Mouse (Mus musculus) brain, embryonic 18.5 days (tissue): Measurements from ENCODE around the gene Hoxa11.

Experiments
- DNase-seq: peaks from one replicate; pipeline ENCODE4 v3.0.0-alpha.2; 2012; ENCODE audit warnings: low read depth, low spot score

The Hoxa11 gene

DNA sequence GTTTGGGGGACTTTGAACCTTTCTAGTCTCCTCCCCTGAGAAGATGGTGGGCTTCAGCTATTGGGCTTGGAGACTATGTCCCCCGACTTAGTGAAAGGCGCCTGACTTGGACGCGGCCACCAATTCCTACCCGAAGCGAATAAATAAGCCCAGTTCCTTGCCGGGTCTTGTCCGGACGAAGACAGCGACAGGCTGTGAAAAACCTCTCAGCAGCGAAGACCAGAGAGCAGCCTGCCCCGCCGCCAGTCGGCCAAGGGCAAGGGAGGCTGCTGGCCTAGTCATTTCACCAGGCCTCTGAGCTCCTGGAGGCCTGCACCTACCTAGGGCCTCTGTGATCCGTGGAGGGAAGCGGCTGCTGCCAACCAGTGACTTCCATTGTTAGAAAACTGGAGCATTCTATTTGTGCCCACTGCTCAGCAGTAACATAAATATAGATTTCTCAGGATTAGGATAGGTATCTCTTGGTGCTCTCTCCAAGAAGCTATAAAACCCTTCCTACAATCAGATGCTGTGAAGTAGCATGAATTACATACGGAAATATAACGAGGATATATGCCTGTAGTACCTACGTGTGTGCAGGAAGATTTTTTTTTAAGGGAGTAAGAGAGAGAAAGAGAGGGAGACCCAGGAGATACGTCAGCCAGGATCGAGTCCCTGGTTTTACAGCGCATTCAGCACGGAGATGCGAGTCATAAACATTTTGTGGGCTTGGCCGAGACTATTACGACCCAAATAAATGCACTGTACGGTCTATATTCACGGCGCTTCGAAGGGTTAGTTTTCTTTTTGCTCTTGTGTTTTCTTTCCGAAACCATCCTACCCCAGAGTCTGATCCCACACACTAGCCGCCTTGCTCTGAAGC lies 25.4 kb downstream of the Hoxa11 start:
- DNase-seq, result no peak

DNA sequence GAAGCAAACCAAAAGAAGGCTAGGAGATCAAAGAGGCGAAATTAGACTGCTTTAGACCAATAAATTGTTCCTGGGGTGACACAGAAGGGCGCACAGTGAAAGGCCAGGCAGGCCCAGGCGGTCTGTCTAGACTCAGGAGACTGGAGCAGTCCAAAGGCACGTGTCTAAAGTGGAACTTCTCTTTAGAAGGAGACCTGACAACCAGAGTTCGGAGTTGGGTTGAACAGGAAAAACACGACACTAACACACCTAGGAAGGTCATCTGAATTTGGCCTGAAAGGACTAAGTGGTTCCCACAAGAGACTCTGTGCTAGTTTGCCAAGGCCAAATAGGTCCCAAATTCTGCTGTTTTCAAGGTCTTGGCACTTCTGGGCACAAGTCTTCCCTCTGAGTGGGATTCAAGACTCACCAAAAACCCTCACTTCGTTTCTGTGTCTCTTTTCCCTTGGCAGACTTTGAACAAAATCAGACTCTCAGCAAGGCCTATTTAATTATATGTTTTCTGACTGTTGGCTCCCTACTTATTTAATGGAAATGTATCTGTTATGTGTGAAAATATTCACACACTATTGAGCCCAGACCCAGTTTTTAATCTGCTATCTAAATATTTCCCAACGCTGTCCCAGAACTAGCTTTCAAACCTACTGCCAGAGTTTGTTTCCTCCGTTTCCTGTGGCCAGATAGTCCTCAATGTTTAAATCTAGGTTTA lies 26.2 kb downstream of the Hoxa11 start:
- DNase-seq, result no peak

DNA sequence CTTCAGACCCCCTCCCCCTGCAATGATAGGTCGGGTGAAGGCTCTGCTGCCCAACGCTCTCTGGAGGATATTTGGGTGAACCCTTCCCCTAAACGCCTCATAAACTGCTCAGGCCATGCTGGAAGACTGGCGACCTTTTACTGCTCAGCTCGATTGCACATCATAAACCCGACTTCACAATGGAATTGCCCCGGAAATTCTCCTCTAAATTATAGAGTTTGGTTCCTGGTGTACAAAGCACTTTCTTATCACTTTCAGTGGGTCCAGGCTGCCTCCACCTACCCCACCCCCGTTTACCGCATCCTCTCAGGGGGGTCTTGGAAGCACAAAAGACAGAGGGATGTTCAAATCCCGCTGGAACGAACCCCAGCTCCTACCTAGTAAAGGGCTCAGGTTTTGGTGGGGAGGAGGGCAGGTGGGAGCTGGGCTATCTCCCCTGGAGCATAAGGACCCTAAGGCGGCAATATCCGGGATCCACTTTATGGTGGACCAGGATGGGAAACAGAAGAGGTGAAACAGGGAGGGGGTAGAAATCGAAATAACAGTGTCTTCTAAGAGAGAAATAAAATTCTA lies 26.9 kb downstream of the Hoxa11 start:
- DNase-seq, result no peak

DNA sequence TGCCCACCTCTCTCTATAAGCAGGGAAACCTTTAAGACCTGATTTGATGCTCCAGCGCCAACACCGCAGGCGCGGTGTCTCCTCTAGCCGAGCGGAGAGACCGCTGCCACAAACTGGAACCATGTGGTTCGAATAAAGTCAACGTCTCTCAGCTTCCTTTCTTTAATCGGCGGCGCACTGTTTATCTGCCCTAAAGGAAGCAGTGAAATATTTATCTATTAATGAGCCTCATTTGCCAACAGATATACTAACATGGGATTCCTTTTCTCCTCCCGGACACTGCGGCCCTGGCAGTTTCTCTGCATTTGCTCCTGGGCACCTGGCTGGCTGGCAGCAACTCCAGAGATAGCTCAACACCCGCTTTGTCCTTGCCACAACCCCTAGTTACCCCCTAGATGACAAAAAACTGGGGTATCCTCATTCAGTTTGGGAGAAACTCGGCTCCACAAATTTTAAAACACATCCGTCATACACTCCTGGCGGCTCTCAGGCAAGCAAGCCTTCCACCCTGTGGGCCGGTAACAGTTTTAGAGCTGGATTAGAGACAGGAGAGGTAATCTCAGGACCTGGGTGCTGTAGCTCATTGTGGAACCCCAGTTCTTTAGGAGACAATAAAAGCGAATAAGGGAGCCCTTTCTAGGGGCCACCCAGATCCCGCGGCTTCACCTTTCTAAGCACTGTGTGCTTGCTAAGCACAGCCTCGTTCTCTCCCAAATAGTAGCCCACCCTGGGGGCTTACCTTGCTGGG lies 27.5 kb downstream of the Hoxa11 start:
- DNase-seq, result no peak

DNA sequence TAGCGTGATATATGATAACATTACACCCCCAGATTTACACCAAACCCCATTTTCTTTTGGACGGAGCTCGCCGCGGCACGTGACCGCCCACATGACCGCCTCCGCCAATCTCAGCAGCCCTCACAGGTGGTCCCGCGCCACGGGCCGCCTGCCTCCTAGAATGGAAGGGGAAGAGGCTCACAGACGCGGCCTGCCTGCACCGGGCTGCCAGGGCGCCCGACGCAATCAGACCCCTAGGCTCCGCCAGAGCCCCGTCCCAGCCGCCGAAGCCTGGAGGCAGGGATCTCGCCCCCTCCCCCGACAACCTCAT lies 28.2 kb downstream of the Hoxa11 start:
- DNase-seq, result no peak

DNA sequence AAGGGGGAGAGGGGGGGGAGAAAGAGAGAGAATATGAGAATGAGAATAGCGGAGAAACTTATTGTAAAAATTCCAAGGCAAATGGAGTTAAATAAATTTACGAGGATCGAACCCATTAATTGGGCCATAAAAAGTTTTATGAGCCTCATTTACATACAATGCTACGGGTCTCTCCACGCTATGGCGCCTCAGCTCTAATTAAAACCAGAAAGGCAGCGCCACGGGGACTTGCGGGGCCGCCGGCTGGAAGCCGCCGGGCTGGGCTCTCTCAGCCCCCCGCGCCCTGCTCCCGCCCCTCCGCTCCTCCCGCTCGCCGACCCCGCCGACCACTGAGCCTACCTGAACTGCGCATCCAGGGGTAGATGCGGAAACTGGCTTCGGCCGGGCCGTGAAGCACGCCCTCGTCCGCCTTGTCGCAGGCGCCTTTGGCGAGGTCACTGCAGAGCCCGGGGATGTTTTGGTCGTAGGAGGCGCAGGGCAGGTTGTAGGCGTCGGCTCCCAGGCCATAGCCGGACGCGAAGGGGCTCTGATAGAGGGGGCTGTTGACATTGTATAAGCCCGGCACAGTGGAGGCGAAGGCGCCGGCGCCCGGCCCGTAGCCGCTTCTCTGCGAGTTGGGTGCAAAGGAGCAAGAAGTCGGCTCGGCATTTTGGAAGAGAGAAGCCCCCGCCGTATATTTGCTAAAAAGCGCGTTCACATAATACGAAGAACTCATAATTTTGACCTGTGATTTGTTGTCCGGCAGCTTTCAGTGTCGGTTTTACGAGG lies 28.7 kb downstream of the Hoxa11 start:
- no peak for DNase-seq

DNA sequence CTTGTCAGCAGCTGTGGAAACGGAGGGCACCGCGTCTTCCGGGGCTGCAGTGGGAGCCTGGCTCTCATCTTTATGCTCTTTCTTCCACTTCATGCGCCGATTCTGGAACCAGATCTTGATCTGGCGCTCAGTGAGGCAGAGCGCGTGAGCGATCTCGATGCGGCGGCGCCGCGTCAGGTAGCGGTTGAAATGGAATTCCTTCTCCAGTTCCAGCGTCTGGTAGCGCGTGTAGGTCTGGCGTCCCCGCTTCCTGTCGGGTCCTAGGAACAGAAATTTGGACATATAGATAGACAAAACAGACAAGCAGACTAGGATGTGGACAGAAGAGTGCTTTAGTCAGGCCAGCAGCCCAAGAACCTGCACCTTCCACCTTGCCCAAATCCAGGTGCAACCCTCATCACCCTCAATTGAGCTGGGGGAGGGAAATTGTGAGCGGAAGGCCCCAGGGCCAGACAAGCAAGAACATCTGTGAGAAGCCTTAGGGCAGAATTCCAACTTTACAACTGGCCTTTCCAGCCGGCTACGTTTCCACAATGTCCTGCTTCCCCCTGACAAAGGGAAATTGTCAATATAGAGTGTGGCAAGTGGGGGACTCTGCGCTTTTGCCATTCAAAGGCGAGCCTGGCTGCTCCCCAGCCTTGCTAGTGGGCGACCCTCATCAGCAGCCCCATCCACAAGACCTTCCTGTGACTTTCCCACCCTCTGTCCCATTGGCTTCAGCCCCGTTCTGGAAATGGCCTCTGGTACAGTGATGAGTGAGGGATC lies 29.7 kb downstream of the Hoxa11 start:
- no peak for DNase-seq

DNA sequence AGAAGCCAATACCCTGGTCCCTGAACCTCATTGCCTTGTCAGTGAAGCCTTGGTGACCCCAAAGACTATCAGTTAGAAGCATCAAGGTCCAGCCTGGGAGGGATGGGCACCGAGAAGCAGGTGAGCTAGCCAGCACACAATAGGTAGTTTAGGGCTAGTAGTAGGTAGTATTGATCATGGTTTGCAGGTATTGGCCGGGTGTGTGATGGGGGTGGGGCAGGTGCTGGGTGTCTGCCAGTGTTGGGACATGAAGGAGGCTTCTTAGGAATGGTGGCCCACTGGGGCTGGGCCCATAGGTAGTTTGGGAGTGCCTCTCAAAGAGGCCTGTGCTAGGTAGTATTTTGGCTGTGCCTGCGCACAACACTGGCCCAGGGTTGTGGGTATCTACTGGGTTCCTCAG lies 30.5 kb downstream of the Hoxa11 start:
- DNase-seq, result no peak

DNA sequence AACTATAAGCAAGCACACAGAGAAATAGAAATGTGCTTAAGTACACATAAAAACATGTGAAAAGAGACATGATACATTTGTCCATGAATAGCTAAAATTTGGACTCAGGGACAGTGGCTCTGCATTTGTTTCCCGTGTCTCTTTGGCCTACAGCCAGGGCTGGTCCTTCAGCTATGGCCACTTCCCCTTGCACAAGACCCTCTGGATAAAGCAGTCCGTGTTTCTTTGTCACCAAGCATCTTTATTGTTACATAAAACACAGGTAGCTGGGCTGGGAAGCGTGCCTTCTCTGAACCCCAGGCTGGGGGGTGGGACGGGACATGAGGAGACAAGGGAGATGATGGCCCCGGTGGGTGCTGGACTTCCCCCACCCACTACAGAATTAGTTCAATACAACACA lies 31.3 kb downstream of the Hoxa11 start:
- no peak for DNase-seq

DNA sequence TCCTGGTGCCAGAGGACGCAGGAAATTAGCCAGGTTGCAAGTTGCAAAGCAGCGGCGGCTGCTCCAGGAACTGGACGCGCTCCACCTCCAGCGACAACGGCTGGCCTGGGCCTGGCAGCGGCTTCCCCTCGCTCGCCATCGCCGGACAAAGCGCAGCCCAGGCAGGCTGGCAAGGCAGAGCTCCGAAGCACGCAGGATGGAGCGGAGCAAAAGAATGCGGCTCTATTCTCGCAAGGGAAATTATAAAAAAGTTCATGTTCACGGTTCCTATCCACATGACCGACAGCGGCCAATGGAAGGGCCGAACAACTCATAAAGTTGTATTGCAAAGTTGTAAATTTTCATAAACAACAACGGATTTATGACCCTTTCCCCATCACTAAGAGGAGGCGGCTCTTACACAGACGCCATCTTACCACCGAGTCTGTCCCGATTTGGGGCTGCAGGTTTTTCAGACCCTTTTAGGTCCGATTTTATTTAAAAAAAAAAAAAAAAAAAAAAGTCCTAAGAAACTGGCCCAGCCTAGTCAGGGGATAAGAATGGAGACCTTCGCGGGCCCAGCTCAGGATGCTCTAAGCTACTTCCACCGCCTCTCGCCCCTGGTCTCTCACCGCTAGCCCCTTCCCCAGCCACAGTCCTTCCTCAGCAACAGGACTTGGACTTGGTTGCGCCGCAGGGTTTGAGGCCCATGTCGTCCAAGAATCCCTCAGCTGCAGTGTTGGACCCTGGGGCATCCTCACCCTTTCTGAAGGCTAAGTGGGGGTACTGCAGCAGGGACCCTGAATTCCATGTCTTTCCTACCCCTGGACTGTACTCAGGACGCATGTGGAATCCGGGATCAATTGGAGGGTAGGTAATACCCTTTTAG lies 32.3 kb downstream of the Hoxa11 start, which contains the start of the genes Hoxa3 and Gm28308:
Gene Hoxa3, minus strand, starts transcription at position 218 of the 868 bp plus-strand sequence.
Gene Gm28308, minus strand, starts transcription at position 221 of the 868 bp plus-strand sequence.
- DNase-seq, result no peak

DNA sequence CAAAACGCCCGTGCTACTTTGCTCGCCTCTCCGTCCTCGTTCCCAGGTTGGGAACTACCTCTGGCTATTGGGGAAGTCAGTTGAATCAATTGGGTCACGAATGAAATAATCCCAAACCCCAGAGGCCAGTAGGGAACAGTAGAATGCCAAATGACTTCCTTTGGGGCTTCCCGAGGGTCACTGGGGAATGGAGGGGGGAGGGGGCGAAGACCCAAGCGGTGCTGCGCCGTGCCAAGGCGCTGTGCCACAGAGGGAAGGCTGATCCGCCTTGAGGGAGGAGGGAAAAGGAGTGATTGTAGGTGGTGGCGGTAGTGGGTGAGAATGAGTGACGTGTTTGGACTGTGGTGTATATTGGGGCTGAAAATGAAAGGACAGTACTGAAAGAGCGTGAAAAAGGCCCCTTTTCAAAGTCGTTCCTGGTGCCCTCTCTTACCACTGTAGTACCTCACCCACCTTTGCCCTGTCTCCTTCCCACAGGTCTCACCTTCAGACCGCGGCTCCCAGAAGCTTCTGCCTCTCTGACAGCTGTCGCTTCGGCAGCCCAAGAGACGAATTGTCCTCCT lies 33.0 kb downstream of the Hoxa11 start:
- no peak for DNase-seq

DNA sequence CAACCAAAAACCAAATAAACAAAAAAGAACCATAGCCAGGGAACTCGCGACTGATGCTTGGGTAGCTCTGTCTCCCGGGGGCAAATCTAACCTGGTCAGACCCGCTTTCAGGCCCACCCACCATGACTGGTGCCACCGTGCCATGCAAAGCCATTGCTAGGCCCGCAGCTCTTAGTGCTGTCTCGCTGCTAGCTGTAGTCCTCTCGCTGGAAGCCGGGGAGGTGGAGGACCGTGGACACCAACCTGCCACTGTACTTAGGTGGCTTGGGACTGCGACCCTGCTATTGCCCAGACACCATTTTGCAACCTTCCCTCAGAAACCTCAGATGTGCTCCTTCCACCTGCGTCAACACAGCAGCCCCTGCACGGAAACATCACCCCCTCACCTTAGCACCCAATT lies 33.6 kb downstream of the Hoxa11 start:
- DNase-seq, result no peak

DNA sequence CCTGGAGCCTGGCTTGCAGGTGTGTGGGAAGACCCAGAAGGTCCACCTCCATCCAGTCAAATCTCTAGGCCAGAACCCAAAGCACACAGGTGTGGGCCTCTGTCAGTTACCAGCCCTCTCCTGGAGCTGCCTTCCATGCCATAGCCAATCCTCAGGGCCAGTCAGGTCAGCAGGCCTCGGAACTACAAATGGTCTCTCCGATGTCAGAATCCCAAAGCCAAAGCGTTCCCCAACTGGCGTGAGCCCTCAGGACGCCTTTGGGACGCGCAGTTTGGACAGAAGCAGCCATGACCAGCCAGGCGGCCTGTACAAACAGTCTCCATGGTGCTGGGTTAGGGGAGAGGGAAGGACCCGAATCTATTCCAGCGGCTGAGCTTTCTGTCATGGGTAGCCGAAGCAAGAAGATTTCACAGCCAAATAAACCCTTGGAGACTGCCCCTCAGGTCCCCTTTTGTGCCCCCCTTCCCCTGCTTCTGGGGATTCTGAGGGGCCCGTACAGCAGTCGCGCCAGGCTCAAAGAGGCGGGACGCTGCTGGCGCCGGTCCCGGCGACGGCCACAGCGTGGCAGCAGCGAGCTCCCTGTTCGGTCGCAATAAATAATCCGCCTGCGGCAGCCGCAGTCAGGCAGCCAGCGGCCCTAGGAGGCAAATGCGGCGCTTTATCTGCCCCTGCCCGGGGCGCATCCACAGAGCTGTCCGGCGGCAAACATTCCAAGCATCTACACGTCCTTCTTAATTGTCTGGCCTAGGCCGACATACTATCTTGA lies 34.3 kb downstream of the Hoxa11 start:
- no peak for DNase-seq

DNA sequence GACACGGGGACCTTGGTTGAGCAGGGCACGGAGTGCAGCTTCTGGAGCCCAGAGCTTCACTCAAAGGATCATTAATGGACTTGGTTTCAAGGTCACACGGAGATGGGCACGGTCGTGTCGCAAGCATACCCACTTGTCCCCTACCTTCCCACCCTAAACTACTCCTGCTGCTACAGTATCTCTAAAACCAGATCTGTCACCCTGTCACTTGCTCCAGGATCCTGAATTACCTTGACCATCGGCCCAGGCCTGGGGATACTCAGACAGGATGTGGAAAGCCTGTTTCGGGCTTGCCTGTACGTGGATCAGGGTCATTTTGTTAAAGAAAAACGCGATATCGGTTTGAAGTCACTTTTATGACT lies 35.9 kb downstream of the Hoxa11 start:
- DNase-seq, result no peak

DNA sequence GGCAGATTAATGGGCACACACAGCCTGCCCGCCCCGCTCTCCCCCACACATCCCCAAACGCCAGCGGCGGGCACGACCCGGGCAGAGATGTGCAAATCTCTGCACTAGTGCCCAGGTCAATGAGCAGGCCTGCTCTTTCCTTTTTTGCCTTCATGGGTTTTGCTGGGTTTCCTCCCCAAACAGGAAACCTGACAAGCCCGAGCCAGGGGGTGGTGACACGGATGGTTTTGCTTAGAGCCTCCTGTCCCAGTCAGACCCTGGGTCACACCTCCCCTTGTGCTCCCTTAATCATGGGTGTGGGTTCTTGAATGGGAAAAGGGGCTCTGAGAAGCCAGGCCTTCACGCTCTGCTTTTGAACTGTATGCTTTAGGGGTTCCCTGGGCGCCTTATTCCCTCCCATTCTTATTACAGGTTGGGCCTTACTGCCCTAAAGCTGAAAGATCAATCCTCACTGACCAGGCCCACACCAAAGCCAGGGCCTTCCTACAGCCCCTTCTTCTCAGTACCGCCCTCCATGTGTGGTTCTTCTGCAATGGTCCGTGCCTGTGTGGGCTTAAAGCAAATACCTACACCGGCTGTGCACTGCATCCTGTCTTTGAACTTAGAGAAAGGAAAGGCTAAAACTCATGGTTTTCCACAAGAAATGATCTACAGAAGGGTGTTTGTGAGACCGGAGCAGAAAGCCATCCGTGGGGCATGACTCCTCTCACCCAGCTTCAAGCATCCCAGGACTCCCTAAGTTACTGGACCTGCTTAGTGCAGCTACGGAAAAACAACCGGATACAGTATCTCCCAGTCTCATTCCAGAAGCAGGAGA lies 36.5 kb downstream of the Hoxa11 start:
- no peak for DNase-seq

DNA sequence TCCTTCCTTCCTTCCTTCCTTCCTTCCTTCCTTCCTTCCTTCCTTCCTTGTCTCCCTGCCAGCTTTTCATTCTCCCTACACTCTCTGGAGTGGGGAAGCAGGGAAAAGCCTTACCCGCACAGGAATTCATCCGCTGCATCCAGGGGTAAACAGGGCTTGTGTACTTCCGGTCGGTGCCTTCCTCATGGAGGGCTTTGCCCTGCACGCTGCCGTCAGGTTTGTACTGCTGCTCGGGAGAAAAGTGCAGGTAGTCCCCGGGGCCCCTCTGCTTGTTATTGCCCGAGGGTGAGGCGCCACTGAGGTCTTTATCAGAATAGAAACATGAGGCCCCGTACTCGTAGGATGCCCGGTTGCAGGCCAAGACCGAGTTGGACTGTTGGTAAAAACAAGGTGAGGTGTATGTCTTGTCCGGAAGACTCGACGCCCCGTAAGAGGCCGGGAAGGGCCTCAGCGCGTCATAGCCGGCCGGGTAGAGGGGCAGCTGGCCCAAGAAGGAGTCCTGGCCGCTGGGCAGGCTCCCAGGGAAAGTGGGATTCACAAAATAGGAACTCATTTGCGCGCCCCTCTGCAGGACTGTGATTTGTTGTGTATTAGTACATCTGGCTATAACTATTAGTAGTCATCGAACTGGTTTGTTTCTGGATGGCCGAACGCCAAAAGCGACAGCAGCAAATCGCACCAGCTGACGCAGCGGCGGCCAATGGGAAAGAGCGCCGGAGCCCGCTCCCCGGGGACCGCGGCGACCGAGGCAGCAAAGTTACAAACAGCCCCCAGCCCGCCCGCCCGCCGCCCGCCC lies 37.3 kb downstream of the Hoxa11 start, which contains the start of gene Hoxa6:
Gene Hoxa6, minus strand, starts transcription at position 651 of the 796 bp plus-strand sequence.
- DNase-seq, result no peak

DNA sequence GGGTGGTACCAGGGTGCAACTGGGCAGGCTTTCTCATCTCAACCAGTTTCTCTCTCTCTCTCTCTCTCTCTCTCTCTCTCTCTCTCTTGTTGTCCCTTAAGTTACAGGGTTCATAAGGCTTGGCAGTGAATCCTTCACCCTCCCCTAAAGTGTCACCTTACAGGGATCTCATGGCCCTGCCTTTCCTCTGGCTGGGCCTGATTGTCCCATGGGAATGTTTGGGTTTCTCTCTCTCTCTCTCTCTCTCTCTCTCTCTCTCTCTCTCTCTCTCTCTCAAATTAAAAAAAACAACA lies 38.0 kb downstream of the Hoxa11 start:
- DNase-seq, result no peak
